Mouse (Mus musculus) cerebellum, adult 2 months (tissue): Measurements from ENCODE around the gene Sept5. TPM values are rescaled to one million over a fixed set of nuclear protein-coding genes. Genes with fewer than 3 reads are reported as not detected.

Source experiments
- DNase-seq, 2 experiments: peaks; one replicate each; pipeline ENCODE4 v3.0.0; 2021
- H3K27ac ChIP-seq: fragments of 200-500 bp; 2 replicates; pipeline ENCODE4 v1.5.1; 2012; ENCODE audit warnings: low read length, control low read depth, inconsistent platforms; ENCODE audit not compliant: insufficient read depth
- H3K27me3 ChIP-seq: fragments of 200-500 bp; 2 replicates; pipeline ENCODE4 v1.6.1; 2012; ENCODE audit warnings: inconsistent platforms, mild to moderate bottlenecking, low read length, moderate library complexity; ENCODE audit not compliant: control insufficient read depth, insufficient read depth
- H3K4me1 ChIP-seq: fragments of 200-500 bp; 2 replicates; pipeline ENCODE4 v1.6.1; 2011; ENCODE audit warnings: low read length; ENCODE audit not compliant: control insufficient read depth, insufficient read depth
- H3K4me3 ChIP-seq: fragments of 200-500 bp; replicated peaks from 2 replicates; pipeline ENCODE3; 2011; ENCODE audit warnings: mild to moderate bottlenecking, low read depth, low read length, control low read depth; ENCODE audit not compliant: insufficient read depth
- CTCF ChIP-seq: fragments of 200-500 bp; IDR thresholded peaks from 2 replicates; pipeline ENCODE4 v1.5.1; 2011; ENCODE audit warnings: low read depth, mild to moderate bottlenecking, control low read depth, low read length, moderate library complexity, borderline replicate concordance; ENCODE audit not compliant: insufficient read depth
- POLR2A ChIP-seq: fragments of 200-500 bp; IDR thresholded peaks from 2 replicates; pipeline ENCODE4 v1.6.1; 2011; ENCODE audit warnings: low read length, control low read depth, borderline replicate concordance; ENCODE audit not compliant: insufficient read depth
- WGBS: fragments of 180-500 bp; shearing (Covaris S2); methylation state at CpG from one replicate; pipeline ENCODE4 v1.1.7; 2018; 5-methylcytosine and 5-hydroxymethylcytosine counted together
- polyA plus RNA-seq: library from polyadenylated mRNA; depleted of rRNA; stranded (reverse); fragments of >200 nt; gene quantifications from 2 replicates; pipeline ENCODE4 v1.2.3, GENCODE M21; 2012

Sept5 gene
- polyA plus RNA-seq, 1 experiment, result 328 TPM

- Histone ChIP-seq H3K4me1 (no peaks in the 10 kb centered on the region), H3K27me3 (no peaks in the 10 kb centered on the region), H3K4me3 (no peak overlapping the region), H3K27ac (no peak overlapping the region)
- TF ChIP-seq POLR2A (no peak), CTCF (no peak)
- WGBS, result 58% methylated on average over 5 of the region's 5 CpGs
- no peak for DNase-seq
Measured at GRCm38 (mm10) chr16:18655372-18656098, 25.8 kb upstream of the Sept5 start.

GRCm38 (mm10) chr16:18653290-18654160 lies 23.8 kb upstream of the Sept5 start:
- DNase-seq, result no peak
- Histone ChIP-seq H3K4me1 (no peaks in the 10 kb centered on the region), H3K27me3 (no peaks in the 10 kb centered on the region), H3K4me3 (no peak overlapping the region), H3K27ac (no peak overlapping the region)
- WGBS, result 91% methylated on average over 6 of the region's 6 CpGs
- TF ChIP-seq CTCF (no peak), POLR2A (no peak)

GRCm38 (mm10) chr16:18649126-18649525 lies 19.4 kb upstream of the Sept5 start:
- H3K27me3 ChIP-seq, result no peaks in the 10 kb centered on the region
- WGBS, result 53% methylated on average over 3 of the region's 3 CpGs

GRCm38 (mm10) chr16:18645329-18645728 lies 15.6 kb upstream of the Sept5 start:
- WGBS, result 73% methylated on average over 6 of the region's 6 CpGs
- TF ChIP-seq POLR2A, result no peak
- no peak for TF ChIP-seq CTCF
- Histone ChIP-seq H3K27ac (no peak overlapping the region), H3K27me3 (no peaks in the 10 kb centered on the region), H3K4me3 (no peak overlapping the region), H3K4me1 (no peaks in the 10 kb centered on the region)
- no peak for DNase-seq

More at GRCm38 (mm10) chr16:18649126-18649525, 19.4 kb upstream of the Sept5 start:
- Histone ChIP-seq H3K27ac (no peak overlapping the region), H3K4me1 (no peaks in the 10 kb centered on the region), H3K4me3 (no peak overlapping the region)
- TF ChIP-seq CTCF, result no peak
- no peak for TF ChIP-seq POLR2A
- no peak for DNase-seq

- Histone ChIP-seq H3K27me3 (no peaks in the 10 kb centered on the region), H3K4me3 (no peak overlapping the region), H3K27ac (no peak overlapping the region), H3K4me1 (no peaks in the 10 kb centered on the region)
- no peak for TF ChIP-seq POLR2A
- TF ChIP-seq CTCF, result no peak
- DNase-seq, result no peak
- WGBS, result 68% methylated on average over 4 of the region's 4 CpGs
Measured at GRCm38 (mm10) chr16:18644485-18644884, 14.7 kb upstream of the Sept5 start.

GRCm38 (mm10) chr16:18643406-18643998 lies 13.7 kb upstream of the Sept5 start:
- 76% methylated on average over 11 of the region's 11 CpGs for WGBS
- H3K27ac ChIP-seq, result no peak overlapping the region
- H3K27me3 ChIP-seq, result no peaks in the 10 kb centered on the region

GRCm38 (mm10) chr16:18642897-18643296 lies 13.1 kb upstream of the Sept5 start:
- Histone ChIP-seq H3K4me1 (no peaks in the 10 kb centered on the region), H3K4me3 (no peak overlapping the region), H3K27me3 (no peaks in the 10 kb centered on the region), H3K27ac (no peak overlapping the region)
- DNase-seq, result no peak
- TF ChIP-seq POLR2A (no peak), CTCF (no peak)
- WGBS, result 78% methylated on average over 4 of the region's 4 CpGs

More at GRCm38 (mm10) chr16:18643406-18643998, 13.7 kb upstream of the Sept5 start:
- no peak for DNase-seq
- Histone ChIP-seq H3K4me1 (no peaks in the 10 kb centered on the region), H3K4me3 (no peak overlapping the region)
- TF ChIP-seq CTCF, result no peak
- TF ChIP-seq POLR2A, result no peak

GRCm38 (mm10) chr16:18642291-18642690 lies 12.5 kb upstream of the Sept5 start:
- 56% methylated on average over 7 of the region's 7 CpGs for WGBS
- no peak overlapping the region for H3K4me3 ChIP-seq
- DNase-seq, result no peak
- H3K4me1 ChIP-seq, result no peaks in the 10 kb centered on the region
- no peak overlapping the region for H3K27ac ChIP-seq
- H3K27me3 ChIP-seq, result no peaks in the 10 kb centered on the region
- TF ChIP-seq CTCF (no peak), POLR2A (no peak)
